Mouse (Mus musculus) heart, adult 2 months (tissue): ENCODE measurements around the gene Fbrs. TPM values are rescaled to one million over a fixed set of nuclear protein-coding genes. Genes with fewer than 3 reads are reported as not detected.
"Not testable (repeated sequence)": the region's sequence is repeated elsewhere in the genome, so short reads cannot be mapped to it uniquely, and the experiment has no call there.

Experiments
- DNase-seq, 2 experiments: peaks; one replicate each; pipeline ENCODE4 v3.0.0; 2021
- H3K27ac ChIP-seq: fragments of 200-600 bp; 2 replicates; pipeline ENCODE4 v1.8.1; 2022
- H3K27me3 ChIP-seq: fragments of 200-500 bp; 2 replicates; pipeline ENCODE4 v1.6.1; 2012; ENCODE audit warnings: mild to moderate bottlenecking, low read length, inconsistent platforms, mixed read lengths; ENCODE audit not compliant: control insufficient read depth, insufficient read depth
- H3K36me3 ChIP-seq: fragments of 200-500 bp; 2 replicates; pipeline ENCODE4 v1.6.1; 2012; ENCODE audit warnings: low read length, inconsistent platforms; ENCODE audit not compliant: control insufficient read depth, insufficient read depth
- H3K4me1 ChIP-seq: fragments of 200-500 bp; 2 replicates; pipeline ENCODE4 v1.6.1; 2011; ENCODE audit warnings: low read length; ENCODE audit not compliant: control insufficient read depth, insufficient read depth
- H3K4me3 ChIP-seq: fragments of 200-600 bp; 2 replicates; pipeline ENCODE4 v1.8.1; 2022
- H3K79me2 ChIP-seq: fragments of 200-500 bp; replicated peaks from 2 replicates; pipeline ENCODE4 v1.6.1; 2012; ENCODE audit warnings: mild to moderate bottlenecking, inconsistent platforms, low read length, moderate library complexity, mixed read lengths; ENCODE audit not compliant: control insufficient read depth, insufficient read depth
- H3K9ac ChIP-seq: fragments of 200-500 bp; 2 replicates; pipeline ENCODE4 v1.6.1; 2012; ENCODE audit warnings: low read depth, mild to moderate bottlenecking, control low read depth, inconsistent platforms, low read length, mixed read lengths
- CTCF ChIP-seq: fragments of 200-600 bp; IDR thresholded peaks from 2 replicates; pipeline ENCODE4 v1.8.1; 2022; ENCODE audit warnings: antibody characterized with exemption, mild to moderate bottlenecking, moderate library complexity
- EP300 ChIP-seq: fragments of 200-500 bp; IDR thresholded peaks from 2 replicates; pipeline ENCODE4 v1.6.1; 2011; ENCODE audit warnings: low read depth, low read length, control low read depth; ENCODE audit not compliant: insufficient read depth
- POLR2A ChIP-seq: fragments of 200-500 bp; IDR thresholded peaks from 2 replicates; pipeline ENCODE4 v1.6.1; 2011; ENCODE audit warnings: mild to moderate bottlenecking, low read depth, low read length, control low read depth; ENCODE audit not compliant: insufficient read depth
- WGBS: fragments of 180-500 bp; shearing (Covaris S2); methylation state at CpG from one replicate; pipeline ENCODE4 v1.1.7; 2018; 5-methylcytosine and 5-hydroxymethylcytosine counted together
- intact Hi-C: fragments of 180-260 bp; cut with DNase I; formaldehyde crosslinking; loops from one replicate; pipeline ENCODE4 v1.15.1; 2025
- polyA plus RNA-seq: library from polyadenylated mRNA; depleted of rRNA; stranded (reverse); fragments of >200 nt; gene quantifications from 2 replicates; pipeline ENCODE4 v1.2.3, GENCODE M21; 2012
- total RNA-seq, 2 experiments: library from RNA; stranded (reverse); gene quantifications; 2 replicates each; pipeline ENCODE4 v1.2.3; 2021

Fbrs gene
- total and polyA plus RNA-seq, 3 experiments: 16.4 to 33.9 (median 31.2) TPM

DNA sequence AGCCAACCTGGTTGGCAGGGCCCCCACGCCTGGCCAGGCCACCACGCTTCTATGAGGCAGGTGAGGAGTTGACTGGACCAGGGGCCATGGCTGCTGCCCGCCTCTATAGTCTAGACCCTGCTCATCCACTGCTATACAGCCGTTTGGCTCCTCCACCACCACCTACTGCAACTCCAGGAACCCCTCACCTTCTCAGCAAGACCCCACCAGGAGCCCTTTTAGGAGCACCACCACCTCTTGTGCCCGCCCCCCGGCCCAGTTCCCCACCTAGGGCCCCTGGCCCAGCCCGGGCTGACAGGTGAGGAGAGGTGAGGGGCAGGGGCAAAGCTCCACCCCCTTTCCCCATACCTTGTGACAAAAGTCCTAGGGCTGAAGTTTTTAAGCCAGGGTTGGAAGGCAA, 11.0 kb downstream of the Fbrs start:
- Histone ChIP-seq H3K79me2 (no peaks in the 10 kb centered on the region), H3K36me3 (no peaks in the 10 kb centered on the region), H3K4me1 (no peaks in the 10 kb centered on the region), H3K27me3 (no peaks in the 10 kb centered on the region), H3K27ac (no peak overlapping the region), H3K9ac (no peak overlapping the region), H3K4me3 (no peak overlapping the region)
- 90% methylated on average over 7 of the region's 7 CpGs for WGBS
- intact Hi-C loops: no loop called here
- TF ChIP-seq EP300 (no peak), CTCF (no peak), POLR2A (no peak)
- no peak for DNase-seq

DNA sequence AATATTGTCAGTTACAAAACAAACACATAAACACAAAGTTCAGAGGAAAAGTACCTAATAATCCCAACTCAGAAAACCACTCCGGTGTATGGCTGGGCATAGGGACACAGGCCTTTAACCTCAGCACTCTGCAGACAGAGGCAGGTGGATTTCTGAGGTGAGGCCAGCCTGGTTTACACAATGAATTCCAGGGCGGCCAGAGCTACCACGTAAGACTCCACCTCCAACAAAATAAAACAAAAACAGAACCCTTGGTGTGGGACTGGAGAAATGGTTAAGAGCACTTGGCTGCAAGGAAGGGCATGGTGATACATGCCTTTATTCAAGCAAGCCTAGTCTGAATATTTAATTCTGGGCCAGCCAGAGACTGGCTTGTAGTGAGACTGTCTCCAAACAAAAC, 12.8 kb downstream of the Fbrs start:
- no peaks in the 10 kb centered on the region for H3K4me1 ChIP-seq
- H3K9ac ChIP-seq: no peak overlapping the region
- 87% methylated on average over 3 of the region's 3 CpGs for WGBS
- H3K27me3 ChIP-seq: no peaks in the 10 kb centered on the region
- TF ChIP-seq POLR2A (no peak), EP300 (no peak), CTCF (no peak)
- no peak overlapping the region for H3K27ac ChIP-seq
- H3K79me2 ChIP-seq: no peaks in the 10 kb centered on the region
- H3K36me3 ChIP-seq: no peaks in the 10 kb centered on the region
- no peak overlapping the region for H3K4me3 ChIP-seq
- intact Hi-C loops: no loop called here
- DNase-seq: no peak

DNA sequence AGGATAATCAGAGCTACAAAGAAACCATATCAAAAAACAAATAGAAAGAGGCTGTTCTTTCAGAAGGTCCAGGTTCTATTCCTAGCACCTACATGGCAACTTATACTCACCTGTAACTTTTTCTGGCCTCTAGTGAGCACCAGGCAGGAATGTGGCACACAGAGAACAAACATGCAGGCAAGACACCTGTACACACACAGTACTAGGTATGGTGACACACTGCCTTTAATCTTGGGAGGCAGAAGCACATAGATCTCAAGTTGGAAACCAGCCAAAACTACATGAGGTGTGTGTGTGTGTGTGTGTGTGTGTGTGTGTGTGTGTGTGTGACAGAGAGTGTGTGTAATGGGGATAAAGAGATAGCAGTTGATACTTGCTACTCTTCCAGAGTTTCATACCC, 15.6 kb downstream of the Fbrs start:
- Histone ChIP-seq H3K27me3 (no peaks in the 10 kb centered on the region), H3K4me1 (no peaks in the 10 kb centered on the region), H3K79me2 (no peaks in the 10 kb centered on the region), H3K27ac (no peak overlapping the region), H3K4me3 (no peak overlapping the region), H3K9ac (no peak overlapping the region), H3K36me3 (no peaks in the 10 kb centered on the region)
- TF ChIP-seq CTCF (no peak), POLR2A (no peak), EP300 (no peak)
- DNase-seq: no peak
- intact Hi-C loops: no loop called here

DNA sequence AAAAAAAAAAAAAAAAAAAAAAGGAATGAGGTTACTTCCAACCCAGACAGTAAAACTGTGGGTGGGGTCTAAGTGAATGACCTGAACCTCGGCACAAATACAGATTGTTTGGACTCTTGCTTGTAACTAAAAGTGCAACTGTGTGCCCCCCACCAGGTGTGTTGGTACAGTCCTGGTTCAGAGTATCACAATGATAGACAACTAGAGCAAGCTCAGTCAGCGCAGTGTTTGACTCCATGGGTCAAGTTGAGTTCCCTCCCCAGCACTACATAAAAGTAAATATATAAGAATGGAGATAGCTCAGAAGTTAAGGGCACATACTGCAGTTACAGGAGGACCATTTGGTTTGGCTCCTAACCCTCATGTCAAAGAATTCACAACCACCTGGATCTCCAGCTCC, 18.4 kb downstream of the Fbrs start:
- no peak for DNase-seq
- no peak overlapping the region for H3K27ac ChIP-seq
- intact Hi-C loops: no loop called here
- no peaks in the 10 kb centered on the region for H3K27me3 ChIP-seq
- H3K79me2 ChIP-seq: no peaks in the 10 kb centered on the region
- WGBS: 81% methylated on average over 2 of the region's 2 CpGs
- H3K9ac ChIP-seq: no peak overlapping the region
- TF ChIP-seq EP300 (no peak), CTCF (no peak), POLR2A (no peak)
- H3K4me3 ChIP-seq: no peak overlapping the region
- no peaks in the 10 kb centered on the region for H3K36me3 ChIP-seq
- H3K4me1 ChIP-seq: no peaks in the 10 kb centered on the region

DNA sequence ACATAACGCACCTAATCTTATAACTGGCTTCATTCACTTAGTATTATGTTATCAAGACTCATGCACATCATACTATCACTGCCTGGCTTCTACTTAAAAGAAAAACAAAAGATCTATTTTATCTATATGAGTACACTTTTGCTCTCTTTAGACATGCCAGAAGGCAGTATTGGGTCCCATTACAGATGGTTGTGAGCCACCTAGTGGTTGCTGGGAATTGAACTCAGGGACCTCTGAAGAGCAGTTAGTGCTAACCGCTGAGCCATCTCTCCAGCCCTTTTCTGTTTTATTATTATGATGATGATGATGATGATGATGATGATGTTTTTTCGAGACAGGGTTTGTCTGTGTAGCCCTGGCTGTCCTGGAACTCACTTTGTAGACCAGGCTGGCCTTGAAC, 19.4 kb downstream of the Fbrs start:
- H3K79me2 ChIP-seq: no peaks in the 10 kb centered on the region
- H3K27me3 ChIP-seq: no peaks in the 10 kb centered on the region
- no peak overlapping the region for H3K27ac ChIP-seq
- TF ChIP-seq POLR2A (no peak), CTCF (peak; percentile 80), EP300 (no peak)
- 34% methylated on average over 3 of the region's 3 CpGs for WGBS
- H3K4me1 ChIP-seq: no peaks in the 10 kb centered on the region
- H3K9ac ChIP-seq: no peak overlapping the region
- H3K4me3 ChIP-seq: no peak overlapping the region
- DNase-seq: peak in 1 of 2 experiments; percentile 29
- no peaks in the 10 kb centered on the region for H3K36me3 ChIP-seq
- intact Hi-C loops: loop anchor here (1.0 kb wide), 1 partner anchor 136 kb away; no protein-coding TSS in a partner anchor

DNA sequence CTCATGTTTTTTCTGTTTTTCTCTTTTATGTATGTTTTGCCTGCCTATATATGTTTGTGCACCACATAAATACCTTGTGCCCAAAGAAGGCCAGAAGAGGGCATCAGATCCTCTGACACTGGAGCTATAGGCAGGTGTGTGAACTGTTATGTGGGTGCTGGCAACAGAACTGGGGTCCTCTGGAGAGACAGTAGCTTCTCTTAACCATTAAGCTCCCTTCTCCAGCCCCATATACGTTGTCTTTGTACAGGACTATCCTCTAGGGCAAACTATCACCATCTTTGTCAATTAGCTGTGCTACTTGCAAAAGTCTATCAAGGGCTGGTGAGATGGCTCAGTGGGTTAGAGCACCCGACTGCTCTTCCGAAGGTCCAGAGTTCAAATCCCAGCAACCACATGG, 29.3 kb downstream of the Fbrs start:
- no peak for TF ChIP-seq EP300
- no peak for TF ChIP-seq POLR2A
- no peak for TF ChIP-seq CTCF
- no peaks in the 10 kb centered on the region for H3K27me3 ChIP-seq
- WGBS: 95% methylated on average over 3 of the region's 3 CpGs
- no peak overlapping the region for H3K4me3 ChIP-seq
- no peak for DNase-seq
- H3K9ac ChIP-seq: no peak overlapping the region
- no peaks in the 10 kb centered on the region for H3K79me2 ChIP-seq
- peaks cover 2% of the 10 kb centered on the region for H3K4me1 ChIP-seq
- H3K27ac ChIP-seq: no peak overlapping the region
- no peaks in the 10 kb centered on the region for H3K36me3 ChIP-seq
- intact Hi-C loops: no loop called here

DNA sequence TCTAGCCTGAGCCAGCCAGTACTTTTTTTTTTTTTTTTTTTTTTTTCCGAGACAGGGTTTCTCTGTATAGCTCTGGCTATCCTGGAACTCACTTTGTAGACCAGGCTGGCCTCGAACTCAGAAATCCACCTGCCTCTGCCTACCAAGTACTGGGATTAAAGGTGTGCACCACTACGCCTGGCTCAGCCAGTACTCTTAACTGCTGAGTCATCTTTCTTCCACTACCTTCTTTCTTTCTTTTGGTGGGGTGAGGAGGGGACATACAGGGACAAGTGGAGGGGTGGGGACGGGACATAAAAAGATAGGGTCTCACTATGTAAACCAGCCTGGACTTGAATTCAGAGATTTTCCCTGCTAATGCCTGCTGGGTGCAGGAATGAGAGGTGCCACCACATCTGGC, 30.8 kb downstream of the Fbrs start:
- H3K27me3 ChIP-seq, H3K4me3 ChIP-seq, DNase-seq, H3K9ac ChIP-seq, H3K4me1 ChIP-seq, H3K36me3 ChIP-seq, H3K79me2 ChIP-seq, H3K27ac ChIP-seq: not testable (repeated sequence)
- intact Hi-C loops: loop anchor here (2.0 to 10.0 kb wide), 5 partner anchors 29 to 258 kb away; partner anchors contain the start of genes Ccdc189, Orai3 and Rnf40
- WGBS: 92% methylated on average over 4 of the region's 4 CpGs
